Mouse (Mus musculus) cerebellum, adult 2 months (tissue): Measurements from ENCODE around the gene Ubl4b.

ENCODE experiments used
- CTCF ChIP-seq: fragments of 200-500 bp; IDR thresholded peaks from 2 replicates; pipeline ENCODE4 v1.5.1; 2011; ENCODE audit warnings: low read depth, mild to moderate bottlenecking, control low read depth, low read length, moderate library complexity, borderline replicate concordance; ENCODE audit not compliant: insufficient read depth
- POLR2A ChIP-seq: fragments of 200-500 bp; IDR thresholded peaks from 2 replicates; pipeline ENCODE4 v1.6.1; 2011; ENCODE audit warnings: low read length, control low read depth, borderline replicate concordance; ENCODE audit not compliant: insufficient read depth

DNA sequence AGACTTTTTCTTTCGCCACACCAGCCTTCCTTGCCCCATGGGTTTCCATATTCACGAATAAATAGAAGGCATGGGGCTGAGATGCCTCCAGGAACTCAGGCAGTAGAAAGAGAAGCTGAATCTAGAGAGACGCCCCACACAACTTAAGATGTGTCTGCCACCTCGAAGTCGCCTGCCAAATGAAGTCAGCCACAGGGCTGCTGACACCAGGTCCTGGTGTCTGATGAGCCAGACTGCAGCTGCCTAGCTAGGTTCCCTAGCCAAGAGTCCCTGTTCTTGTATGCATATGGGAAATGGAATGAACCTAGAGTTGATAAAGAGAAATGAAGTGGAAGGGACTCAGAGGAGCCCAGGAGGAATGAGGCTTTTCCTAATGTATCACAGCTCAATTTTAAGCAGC is 9.6 kb downstream of the Ubl4b start:
- TF ChIP-seq POLR2A (no peak), CTCF (no peak)
